Mouse (Mus musculus): ENCODE results near the gene Tmem59l. TPM values are rescaled to one million over a fixed set of nuclear protein-coding genes. Genes with fewer than 3 reads are reported as not detected.
A peak's percentile ranks its signal among the peaks of the same experiment; 100 is the strongest.

Tmem59l gene
- polyA plus RNA-seq, 1 experiment from 2014 or later, result 2.4 TPM

- H3K4me1 ChIP-seq (replicated peaks; ENCODE audit: control insufficient read depth, insufficient read depth, low read length), result peaks cover 6% of the 10 kb centered on the region; the same call in 1 of the 2 replicates
- peak within 1 kb of the TSS; percentile 86 for H3K27ac ChIP-seq (ENCODE audit: low read depth, low read length)
- under 1% methylated on average over 53 of the region's 53 CpGs for WGBS
- peak within 1 kb of the TSS; percentile 71 for H3K4me3 ChIP-seq (ENCODE audit: low read depth, low read length)
- H3K36me3 ChIP-seq (ENCODE audit: control insufficient read depth, insufficient read depth), result no peaks in the 10 kb centered on the region
- H3K4me2 ChIP-seq (replicated peaks; ENCODE audit: low read depth), result peak within 1 kb of the TSS; percentile 86
- H3K27me3 ChIP-seq (replicated peaks; ENCODE audit: control insufficient read depth, insufficient read depth, low read length), result no peaks in the 10 kb centered on the region
- peak within 1 kb of the TSS; percentile 85 for H3K9ac ChIP-seq (ENCODE audit: low read depth, low read length)
- no peak for TF ChIP-seq CTCF (IDR thresholded peaks at IDR 0.05; ENCODE audit: low read depth)
- peak; percentile 90 for ATAC-seq
- H3K9me3 ChIP-seq (ENCODE audit: control insufficient read depth), result no peaks in the 10 kb centered on the region
Measured at GRCm38 (mm10) chr8:70476333-70477268, 10.6 kb downstream of the Tmem59l start, which contains the start of gene Klhl26. Gene Klhl26, minus strand, starts transcription at chr8:70476968.

DNA sequence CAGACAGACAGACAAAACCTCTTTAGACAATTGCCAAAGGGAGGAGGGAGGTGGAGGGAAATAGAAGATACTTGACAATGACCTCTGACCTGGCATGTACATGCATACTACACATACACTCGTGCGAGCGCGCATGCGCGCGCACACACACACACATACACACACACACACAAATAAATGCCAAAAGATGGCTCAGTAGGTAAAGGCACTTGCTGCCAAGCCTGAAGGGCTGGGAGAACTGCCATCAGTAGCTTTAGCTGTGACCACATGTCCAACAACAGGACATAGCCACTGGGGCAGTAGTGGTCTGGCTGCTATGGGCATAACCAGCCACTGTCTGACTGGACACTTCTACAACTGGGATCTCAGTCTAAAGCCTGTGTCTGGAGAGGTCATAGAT is 15.3 kb downstream of the Tmem59l start:
- Histone ChIP-seq H3K9me3 (ENCODE audit: control insufficient read depth) (no peaks in the 10 kb centered on the region), H3K4me2 (replicated peaks; ENCODE audit: low read depth) (no peak overlapping the region), H3K9ac (ENCODE audit: low read depth, low read length) (no peak overlapping the region), H3K36me3 (ENCODE audit: control insufficient read depth, insufficient read depth) (no peaks in the 10 kb centered on the region; the same call in 1 of the 2 replicates), H3K4me3 (ENCODE audit: low read depth, low read length) (no peak overlapping the region), H3K27ac (ENCODE audit: low read depth, low read length) (no peak overlapping the region), H3K4me1 (replicated peaks; ENCODE audit: control insufficient read depth, insufficient read depth, low read length) (peaks cover 5% of the 10 kb centered on the region), H3K27me3 (replicated peaks; ENCODE audit: control insufficient read depth, insufficient read depth, low read length) (no peaks in the 10 kb centered on the region)
- no peak for ATAC-seq
- WGBS, result 92% methylated on average over 7 of the region's 7 CpGs
- TF ChIP-seq CTCF (IDR thresholded peaks at IDR 0.05; ENCODE audit: low read depth), result no peak

- Histone ChIP-seq H3K4me1 (replicated peaks; ENCODE audit: control insufficient read depth, insufficient read depth, low read length) (peaks cover 5% of the 10 kb centered on the region), H3K4me3 (ENCODE audit: low read depth, low read length) (no peak overlapping the region), H3K36me3 (ENCODE audit: control insufficient read depth, insufficient read depth) (peaks cover 7% of the 10 kb centered on the region; the same call in 1 of the 2 replicates), H3K4me2 (replicated peaks; ENCODE audit: low read depth) (peak overlapping the region; percentile 37), H3K9ac (ENCODE audit: low read depth, low read length) (no peak overlapping the region), H3K27me3 (replicated peaks; ENCODE audit: control insufficient read depth, insufficient read depth, low read length) (no peaks in the 10 kb centered on the region), H3K27ac (ENCODE audit: low read depth, low read length) (peak overlapping the region; percentile 60; the same call in 1 of the 2 replicates), H3K9me3 (ENCODE audit: control insufficient read depth) (no peaks in the 10 kb centered on the region)
- ATAC-seq, result no peak
- TF ChIP-seq CTCF (IDR thresholded peaks at IDR 0.05; ENCODE audit: low read depth), result 0 out of 2 replicates have a peak, but pooled peaks have one; percentile 6
- WGBS, result 63% methylated on average over 2 of the region's 2 CpGs
Measured at GRCm38 (mm10) chr8:70469938-70470337, 17.2 kb downstream of the Tmem59l start.

GRCm38 (mm10) chr8:70469295-70469916 is 17.8 kb downstream of the Tmem59l start:
- 28% methylated on average over 10 of the region's 10 CpGs for WGBS
- H3K4me2 ChIP-seq (replicated peaks; ENCODE audit: low read depth), result peak overlapping the region; percentile 37
- no peaks in the 10 kb centered on the region for H3K27me3 ChIP-seq (replicated peaks; ENCODE audit: control insufficient read depth, insufficient read depth, low read length)
- peaks cover 7% of the 10 kb centered on the region; the same call in 1 of the 2 replicates for H3K36me3 ChIP-seq (ENCODE audit: control insufficient read depth, insufficient read depth)
- H3K4me3 ChIP-seq (ENCODE audit: low read depth, low read length), result no peak overlapping the region
- H3K9ac ChIP-seq (ENCODE audit: low read depth, low read length), result no peak overlapping the region
- TF ChIP-seq CTCF (IDR thresholded peaks at IDR 0.05; ENCODE audit: low read depth), result no peak
- peak overlapping the region; percentile 60 for H3K27ac ChIP-seq (ENCODE audit: low read depth, low read length)
- H3K4me1 ChIP-seq (replicated peaks; ENCODE audit: control insufficient read depth, insufficient read depth, low read length), result peaks cover 5% of the 10 kb centered on the region
- peak; percentile 71 for ATAC-seq
- H3K9me3 ChIP-seq (ENCODE audit: control insufficient read depth), result no peaks in the 10 kb centered on the region

GRCm38 (mm10) chr8:70468733-70469132 is 18.4 kb downstream of the Tmem59l start:
- Histone ChIP-seq H3K4me1 (replicated peaks; ENCODE audit: control insufficient read depth, insufficient read depth, low read length) (peaks cover 5% of the 10 kb centered on the region), H3K27ac (ENCODE audit: low read depth, low read length) (no peak overlapping the region), H3K36me3 (ENCODE audit: control insufficient read depth, insufficient read depth) (peaks cover 7% of the 10 kb centered on the region; the same call in 1 of the 2 replicates), H3K27me3 (replicated peaks; ENCODE audit: control insufficient read depth, insufficient read depth, low read length) (no peaks in the 10 kb centered on the region), H3K9ac (ENCODE audit: low read depth, low read length) (no peak overlapping the region), H3K9me3 (ENCODE audit: control insufficient read depth) (no peaks in the 10 kb centered on the region), H3K4me3 (ENCODE audit: low read depth, low read length) (no peak overlapping the region), H3K4me2 (replicated peaks; ENCODE audit: low read depth) (no peak overlapping the region)
- no peak for ATAC-seq
- TF ChIP-seq CTCF (IDR thresholded peaks at IDR 0.05; ENCODE audit: low read depth), result no peak
- WGBS, result 85% methylated on average over 4 of the region's 4 CpGs

GRCm38 (mm10) chr8:70467907-70468306 is 19.3 kb downstream of the Tmem59l start:
- ATAC-seq, result no peak
- 57% methylated on average over 1 of the region's 1 CpGs for WGBS
- no peaks in the 10 kb centered on the region for H3K9me3 ChIP-seq (ENCODE audit: control insufficient read depth)

More at GRCm38 (mm10) chr8:70467907-70468306, 19.3 kb downstream of the Tmem59l start:
- no peak overlapping the region for H3K4me3 ChIP-seq (ENCODE audit: low read depth, low read length)
- no peak overlapping the region for H3K9ac ChIP-seq (ENCODE audit: low read depth, low read length)
- peaks cover 5% of the 10 kb centered on the region for H3K4me1 ChIP-seq (replicated peaks; ENCODE audit: control insufficient read depth, insufficient read depth, low read length)
- no peak for TF ChIP-seq CTCF (IDR thresholded peaks at IDR 0.05; ENCODE audit: low read depth)
- peaks cover 7% of the 10 kb centered on the region; the same call in 1 of the 2 replicates for H3K36me3 ChIP-seq (ENCODE audit: control insufficient read depth, insufficient read depth)
- no peak overlapping the region for H3K4me2 ChIP-seq (replicated peaks; ENCODE audit: low read depth)
- no peaks in the 10 kb centered on the region for H3K27me3 ChIP-seq (replicated peaks; ENCODE audit: control insufficient read depth, insufficient read depth, low read length)
- H3K27ac ChIP-seq (ENCODE audit: low read depth, low read length), result no peak overlapping the region
